ENCODE assay signal across 8 mouse cellular contexts in the genomic region with DNA sequence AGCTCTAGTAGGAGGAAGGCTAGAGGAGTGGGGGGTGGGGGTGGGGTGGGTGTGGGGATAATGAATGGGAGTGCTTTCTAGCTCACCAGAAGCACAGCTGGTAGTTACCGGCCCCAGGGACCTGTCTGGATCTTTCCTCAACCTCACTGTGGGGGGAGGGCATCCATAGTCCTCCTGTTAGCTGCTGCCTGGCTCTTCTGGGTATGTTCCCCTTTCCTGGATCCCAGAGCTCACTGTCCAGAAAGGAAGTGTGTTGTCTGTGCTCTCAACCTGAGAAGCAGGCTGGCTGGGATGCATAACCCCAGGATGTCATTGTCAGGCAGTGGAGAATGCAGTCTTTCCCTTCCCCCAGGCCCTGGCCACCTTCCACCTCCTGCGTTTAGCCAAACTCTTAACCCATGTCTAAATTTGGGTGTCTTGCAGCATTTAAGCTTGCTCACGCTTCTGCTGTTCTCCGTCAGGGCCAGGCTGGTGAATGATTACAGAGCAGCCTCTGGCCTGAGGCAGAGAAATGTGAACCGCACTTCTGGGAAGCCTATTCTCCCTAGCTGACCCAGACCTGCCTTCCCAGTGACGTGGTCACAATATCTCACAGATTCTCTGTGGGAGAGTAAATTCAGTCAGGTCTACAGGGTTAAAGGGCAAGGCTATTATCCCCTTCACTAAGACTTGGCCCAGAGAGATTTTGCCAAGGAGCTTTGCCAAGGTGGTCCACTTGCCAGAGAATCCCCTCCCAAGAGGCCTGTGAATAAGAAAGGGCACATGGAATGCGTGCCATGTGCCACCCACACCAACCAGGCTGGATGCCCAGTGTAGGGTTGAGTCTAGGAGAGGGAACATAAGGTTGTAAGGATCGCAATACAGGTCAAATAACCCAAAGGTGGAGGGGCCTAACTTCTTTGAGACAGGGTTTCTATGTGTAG. TPM values are rescaled to one million over a fixed set of nuclear protein-coding genes. Genes with fewer than 3 reads are reported as not detected.
A peak's percentile ranks its signal among the peaks of the same experiment; 100 is the strongest.
DNase-seq lines count a peak whose midpoint lies in the region; ATAC-seq lines count a peak whose summit lies in the region.

No protein-coding gene starts in this region.

- peaks cover 26% of the 10 kb centered on the region for H3K4me1 ChIP-seq in forebrain, embryonic 13.5 days
- H3K4me1 ChIP-seq in forebrain, embryonic 14.5 days (ENCODE audit: control insufficient read depth, insufficient read depth, low read length) = peaks cover 13% of the 10 kb centered on the region
- peaks cover 29% of the 10 kb centered on the region for H3K4me1 ChIP-seq in embryonic facial prominence, embryonic 13.5 days

- H3K4me2 ChIP-seq in forebrain, embryonic 13.5 days = no peak overlapping the region
- no peak overlapping the region for H3K4me2 ChIP-seq in forebrain, embryonic 14.5 days (ENCODE audit: low read length)
- 0 out of 2 replicates have a peak overlapping the region, but pooled peaks have one; percentile 82 for H3K4me2 ChIP-seq in embryonic facial prominence, embryonic 13.5 days

- no peak overlapping the region for H3K27ac ChIP-seq in forebrain, embryonic 13.5 days
- no peak overlapping the region for H3K27ac ChIP-seq in forebrain, embryonic 14.5 days (ENCODE audit: low read depth, low read length)
- H3K27ac ChIP-seq in embryonic facial prominence, embryonic 13.5 days = peak overlapping the region; percentile 7; the same call in 1 of the 2 replicates

- intact Hi-C loops in heart, postnatal 25 days (cut with DNase I) = no loop called here

- H3K9ac ChIP-seq in forebrain, embryonic 13.5 days = no peak overlapping the region
- no peak overlapping the region for H3K9ac ChIP-seq in forebrain, embryonic 14.5 days (ENCODE audit: low read length)
- peak overlapping the region; percentile 40; the same call in 1 of the 2 replicates for H3K9ac ChIP-seq in embryonic facial prominence, embryonic 13.5 days

- H3K27me3 ChIP-seq in forebrain, embryonic 13.5 days = peaks cover 16% of the 10 kb centered on the region
- H3K27me3 ChIP-seq in forebrain, embryonic 14.5 days (replicated peaks; ENCODE audit: control insufficient read depth, insufficient read depth, low read length) = no peaks in the 10 kb centered on the region
- H3K27me3 ChIP-seq in embryonic facial prominence, embryonic 13.5 days = peaks cover 26% of the 10 kb centered on the region

- ATAC-seq in forebrain, embryonic 13.5 days = peak; percentile 41; the same call in 1 of the 2 replicates
- no peak for ATAC-seq in forebrain, embryonic 14.5 days
- ATAC-seq in embryonic facial prominence, embryonic 13.5 days (ENCODE audit: insufficient number of reproducible peaks, insufficient read depth, low FRiP score, low TSS enrichment, low read depth) = no peak

- H3K9me3 ChIP-seq in forebrain, embryonic 13.5 days (replicated peaks) = no peaks in the 10 kb centered on the region
- no peaks in the 10 kb centered on the region for H3K9me3 ChIP-seq in forebrain, embryonic 14.5 days (replicated peaks; ENCODE audit: control insufficient read depth, low read length)
- H3K9me3 ChIP-seq in embryonic facial prominence, embryonic 13.5 days = no peaks in the 10 kb centered on the region

- WGBS in forebrain, embryonic 13.5 days = 40% methylated on average over 8 of the region's 8 CpGs
- WGBS in forebrain, embryonic 14.5 days = 35% methylated on average over 8 of the region's 8 CpGs
- 30% methylated on average over 8 of the region's 8 CpGs for WGBS in embryonic facial prominence, embryonic 13.5 days

- no peaks in the 10 kb centered on the region for H3K36me3 ChIP-seq in forebrain, embryonic 13.5 days (ENCODE audit: poor library complexity, severe bottlenecking)
- H3K36me3 ChIP-seq in forebrain, embryonic 14.5 days (ENCODE audit: control insufficient read depth, insufficient read depth, low read length) = no peaks in the 10 kb centered on the region
- no peaks in the 10 kb centered on the region for H3K36me3 ChIP-seq in embryonic facial prominence, embryonic 13.5 days

- no peak overlapping the region for H3K4me3 ChIP-seq in forebrain, embryonic 13.5 days
- H3K4me3 ChIP-seq in forebrain, embryonic 14.5 days (ENCODE audit: low read depth, low read length) = no peak overlapping the region
- H3K4me3 ChIP-seq in embryonic facial prominence, embryonic 13.5 days = no peak overlapping the region

- no peak for DNase-seq in forebrain, embryonic 14.5 days (ENCODE audit: low spot score)
- DNase-seq in heart, postnatal 25 days (ENCODE audit: low spot score) = peak; percentile 62
- DNase-seq in kidney, postnatal 4 days = peak; percentile 69 to 80
- peak; percentile 61 for DNase-seq in yolk sac, embryonic 10.5 days (ENCODE audit: low spot score)
- no peak for DNase-seq in frontal cortex, postnatal 10 days (ENCODE audit: low spot score in 2 of 2)
- no peak for DNase-seq in left cerebral cortex, adult 11 months (ENCODE audit: low spot score)

RNA-seq across cellular contexts. Expression of a gene that starts 2.2 kb away (rescaled TPM):
- polyA plus RNA-seq in forebrain, embryonic 13.5 days (2015; fragmentation: Nextera tagmentation; extraction: Ambion mirVana) = 1.3 and 2.1 TPM in 2 replicates
- 1.2 and 1.4 TPM in 2 replicates for polyA plus RNA-seq in forebrain, embryonic 14.5 days (2014; fragmentation: Nextera tagmentation; extraction: Ambion mirVana)
- 8.7 and 10.8 TPM in 2 replicates for polyA plus RNA-seq in embryonic facial prominence, embryonic 13.5 days (2015; fragmentation: Nextera tagmentation; extraction: Ambion mirVana)
- 100 to 1,000 TPM; 111 to 119 TPM for total RNA-seq in heart, postnatal 25 days (2021)

Comparison
In these comparisons a context has a peak if more than half of its experiments do, and no peak if none do; other contexts are left out.
1. DNase-seq: peak in heart, postnatal 25 days (single experiment), kidney, postnatal 4 days (2 of 2) and yolk sac, embryonic 10.5 days (single experiment); none in forebrain, embryonic 14.5 days (single experiment), frontal cortex, postnatal 10 days (0 of 2) and left cerebral cortex, adult 11 months (single experiment).